Mouse (Mus musculus) A20 (cell line): ENCODE data around the gene Tomm40.
A peak's percentile ranks its signal among the peaks of the same experiment; 100 is the strongest.
"Not testable (repeated sequence)": the region's sequence is repeated elsewhere in the genome, so short reads cannot be mapped to it uniquely, and the experiment has no call there.

Source experiments
- DNase-seq: peaks from one replicate; pipeline ENCODE4 v3.0.0-alpha.2; 2011; ENCODE audit warnings: low read depth, low spot score

Gene Tomm40

GRCm38 (mm10) chr7:19688101-19688500, 27.1 kb downstream of the Tomm40 start:
- no peak for DNase-seq

GRCm38 (mm10) chr7:19686927-19687583, 28.2 kb downstream of the Tomm40 start:
- not testable (repeated sequence) for DNase-seq

- DNase-seq: no peak
Observed at GRCm38 (mm10) chr7:19686521-19686920, 28.7 kb downstream of the Tomm40 start.

- DNase-seq: no peak
Observed at GRCm38 (mm10) chr7:19685374-19685773, 29.9 kb downstream of the Tomm40 start.

GRCm38 (mm10) chr7:19683771-19684201, 31.5 kb downstream of the Tomm40 start:
- DNase-seq: peak; percentile 82

- no peak for DNase-seq
Observed at GRCm38 (mm10) chr7:19682979-19683378, 32.3 kb downstream of the Tomm40 start.

GRCm38 (mm10) chr7:19681202-19681694, 34.0 kb downstream of the Tomm40 start, which contains the start of the genes Gm44805 and Apoc4:
Gm44805 (minus strand) TSS chr7:19681423.
Apoc4 (minus strand) TSS chr7:19681479.
- no peak for DNase-seq

- no peak for DNase-seq
Observed at GRCm38 (mm10) chr7:19680702-19681101, 34.5 kb downstream of the Tomm40 start.

- no peak for DNase-seq
Observed at GRCm38 (mm10) chr7:19678901-19679300, 36.3 kb downstream of the Tomm40 start.

- no peak for DNase-seq
Observed at GRCm38 (mm10) chr7:19677872-19678271, 37.4 kb downstream of the Tomm40 start, which contains the start of gene Apoc2. Apoc2 (minus strand) TSS chr7:19677941.

GRCm38 (mm10) chr7:19676662-19677061, 38.6 kb downstream of the Tomm40 start:
- no peak for DNase-seq

- DNase-seq: no peak
Observed at GRCm38 (mm10) chr7:19675824-19676223, 39.4 kb downstream of the Tomm40 start.

GRCm38 (mm10) chr7:19673083-19673699, 42.0 kb downstream of the Tomm40 start:
- no peak for DNase-seq

GRCm38 (mm10) chr7:19671511-19671910, 43.7 kb downstream of the Tomm40 start:
- no peak for DNase-seq

- peak; percentile 94 for DNase-seq
Observed at GRCm38 (mm10) chr7:19668947-19669721, 46.1 kb downstream of the Tomm40 start.

GRCm38 (mm10) chr7:19667434-19667833, 47.8 kb downstream of the Tomm40 start:
- DNase-seq: peak; percentile 87

- peak; percentile 68 for DNase-seq
Observed at GRCm38 (mm10) chr7:19666750-19667149, 48.5 kb downstream of the Tomm40 start.

GRCm38 (mm10) chr7:19664955-19665841, 50.0 kb downstream of the Tomm40 start, which contains the start of gene Clptm1:
Clptm1 (minus strand) TSS chr7:19665033.
- peak; percentile 99 for DNase-seq

GRCm38 (mm10) chr7:19664455-19664954, 50.7 kb downstream of the Tomm40 start:
- no peak for DNase-seq

GRCm38 (mm10) chr7:19663940-19664339, 51.3 kb downstream of the Tomm40 start:
- DNase-seq: no peak

GRCm38 (mm10) chr7:19652614-19653013, 62.6 kb downstream of the Tomm40 start:
- no peak for DNase-seq
